Mouse (Mus musculus) adrenal gland (tissue): ENCODE data around the gene Gm12184.
"Not testable (repeated sequence)": the region's sequence is repeated elsewhere in the genome, so short reads cannot be mapped to it uniquely, and the experiment has no call there.

Experiments used
- intact Hi-C: fragments of 180-260 bp; cut with DNase I; formaldehyde crosslinking; loops from one replicate; pipeline ENCODE4 v1.15.1; 2025

The Gm12184 gene

GRCm38 (mm10) chr11:48851270-48851995 lies 25.0 kb upstream of the Gm12184 start:
- intact Hi-C loops = loop anchor here (10.0 kb wide), 1 partner anchor 393 kb away; the partner anchor contains the start of gene Mgat1

DNA sequence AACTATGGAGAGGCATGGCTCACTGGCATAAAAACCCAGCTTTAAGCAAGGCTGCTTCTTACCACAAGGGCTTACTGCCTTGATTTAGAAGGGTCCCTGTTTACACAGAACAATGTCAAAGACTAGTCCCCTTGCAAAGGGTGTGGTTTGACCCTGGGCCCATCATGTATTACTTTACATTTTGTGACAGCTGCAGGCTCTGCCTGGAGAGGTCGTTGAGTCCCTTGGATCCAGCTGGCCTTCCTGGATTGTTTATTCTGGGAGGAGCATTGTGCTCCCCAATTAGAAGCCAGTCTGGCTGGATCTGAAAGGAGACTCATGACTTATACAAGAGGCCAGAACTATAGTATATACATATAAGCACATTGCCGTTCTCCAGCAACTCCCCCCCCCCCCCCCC lies 23.8 kb upstream of the Gm12184 start:
- intact Hi-C loops = loop anchor here (10.0 kb wide), 1 partner anchor 395 kb away; the partner anchor contains the start of gene Mgat1

DNA sequence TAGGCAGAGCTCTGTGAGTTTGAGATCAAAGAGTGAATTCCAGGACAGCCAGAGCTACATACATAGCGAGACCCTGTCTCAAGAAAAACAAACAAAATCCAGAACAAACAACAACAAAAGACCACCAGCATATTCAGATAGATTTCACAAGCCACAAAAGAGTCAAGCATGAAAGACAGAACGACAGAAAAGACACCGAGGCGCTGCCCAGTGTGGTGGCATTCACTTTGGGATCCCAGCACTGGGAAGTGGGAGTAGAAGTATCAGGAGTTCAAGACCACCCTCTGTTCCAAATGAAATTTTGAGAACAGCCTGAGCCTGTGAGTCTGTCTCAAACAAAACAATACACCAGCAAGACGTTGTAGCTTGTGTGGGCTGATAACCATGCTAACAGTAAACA lies 20.4 kb upstream of the Gm12184 start:
- intact Hi-C loops = no loop called here

GRCm38 (mm10) chr11:48846362-48846761 lies 19.9 kb upstream of the Gm12184 start:
- intact Hi-C loops = not testable (repeated sequence)

GRCm38 (mm10) chr11:48845244-48845815 lies 18.9 kb upstream of the Gm12184 start:
- intact Hi-C loops = no loop called here

DNA sequence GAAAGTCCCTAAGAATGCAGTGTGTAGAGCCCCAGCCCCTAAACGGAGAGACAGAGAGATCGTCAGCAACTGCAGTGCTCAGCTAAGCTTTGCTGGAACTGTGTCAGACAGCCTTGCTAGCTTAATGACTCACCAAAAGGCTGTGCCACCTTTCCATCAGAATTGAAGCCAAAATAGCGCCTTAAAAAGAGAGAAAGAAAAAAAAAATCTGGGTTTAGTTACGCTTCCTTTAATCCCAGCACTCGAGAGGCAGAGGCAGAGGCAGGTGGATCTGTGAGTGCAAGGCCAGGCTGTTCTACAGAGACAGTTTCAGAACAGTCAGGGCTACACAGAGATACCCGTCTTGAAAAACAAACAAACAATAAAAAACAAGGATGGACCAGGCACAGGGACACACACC lies 17.9 kb upstream of the Gm12184 start:
- intact Hi-C loops = no loop called here

GRCm38 (mm10) chr11:48843202-48843601 lies 16.7 kb upstream of the Gm12184 start:
- intact Hi-C loops = no loop called here

DNA sequence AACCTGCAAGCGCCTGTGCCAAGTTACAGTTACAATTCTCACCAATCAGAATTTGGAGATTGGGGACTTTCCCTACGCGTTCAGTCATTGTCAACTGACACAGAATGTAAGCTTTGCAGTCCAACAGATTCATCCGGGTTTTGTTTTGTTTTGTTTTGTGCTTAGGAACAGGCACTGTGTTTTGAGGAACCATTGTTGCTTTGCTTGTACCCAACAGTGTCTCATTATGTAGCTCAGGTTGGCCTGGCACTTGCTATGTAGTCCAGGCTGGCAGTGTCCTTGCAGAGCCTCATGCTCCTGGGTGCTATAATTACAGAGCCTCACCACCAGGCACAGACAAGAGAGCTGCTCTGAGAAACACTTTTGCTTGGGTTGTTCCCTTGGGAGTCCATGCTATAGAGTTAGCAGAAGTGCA lies 15.9 kb upstream of the Gm12184 start:
- intact Hi-C loops = no loop called here

DNA sequence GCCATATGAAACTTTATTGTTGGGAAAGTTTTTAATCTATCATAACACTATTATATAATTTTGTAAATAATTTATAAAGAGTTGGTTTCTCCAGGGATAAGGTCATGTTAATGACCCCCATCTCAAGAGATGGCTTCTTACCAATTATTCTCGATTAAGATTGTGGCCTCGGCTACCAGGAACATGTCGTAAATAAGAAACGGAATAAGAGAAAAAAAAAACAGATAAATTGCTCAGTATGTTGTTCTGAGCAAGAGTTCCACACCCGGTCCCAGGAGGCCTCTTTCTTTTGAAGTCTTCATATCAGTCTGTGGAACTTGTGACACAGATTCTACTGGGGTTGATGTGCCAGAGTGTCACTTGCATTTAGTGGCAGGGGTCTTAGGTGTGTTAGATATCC lies 14.8 kb upstream of the Gm12184 start:
- intact Hi-C loops = no loop called here

GRCm38 (mm10) chr11:48840805-48841204 lies 14.3 kb upstream of the Gm12184 start:
- intact Hi-C loops = no loop called here

DNA sequence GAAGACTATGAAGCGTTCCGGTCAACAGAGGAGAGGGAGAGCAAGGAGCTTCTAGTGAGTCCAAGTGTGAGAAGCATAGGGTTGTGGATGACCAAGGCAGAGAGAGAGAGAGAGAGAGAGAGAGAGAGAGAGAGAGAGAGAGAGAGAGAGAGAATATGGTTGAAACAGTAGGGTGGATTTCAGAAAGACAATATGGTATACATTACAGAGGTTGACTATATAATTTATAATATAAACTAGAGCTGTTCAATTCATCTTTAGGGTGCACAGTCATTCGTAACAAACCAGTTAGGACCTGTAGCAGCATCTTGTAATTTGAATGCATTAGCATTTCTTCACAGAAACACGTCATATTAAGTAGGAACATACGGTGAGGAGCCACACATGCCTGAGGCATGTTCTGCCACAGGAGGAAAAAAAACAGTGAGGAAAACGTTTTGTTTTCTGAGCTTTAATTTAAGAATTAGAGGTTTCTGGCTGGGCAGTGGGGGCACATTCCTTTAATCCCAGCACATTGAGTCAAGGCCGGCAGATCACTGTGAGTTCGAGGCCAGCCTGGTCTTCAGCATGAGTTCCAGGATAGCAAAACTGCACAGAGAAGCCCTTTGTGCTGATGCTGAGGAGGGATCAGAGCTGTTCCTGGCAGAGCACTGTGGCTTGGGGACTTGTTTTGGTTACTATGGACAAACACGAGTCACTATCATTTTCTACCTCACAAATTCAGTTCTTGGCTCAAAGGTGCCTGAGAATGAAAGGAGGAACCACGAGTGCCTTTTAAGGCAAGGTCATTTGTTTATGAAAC lies 12.6 kb upstream of the Gm12184 start:
- intact Hi-C loops = no loop called here

GRCm38 (mm10) chr11:48838181-48838797 lies 11.8 kb upstream of the Gm12184 start:
- intact Hi-C loops = no loop called here

GRCm38 (mm10) chr11:48837310-48838180 lies 11.1 kb upstream of the Gm12184 start:
- intact Hi-C loops = no loop called here

- intact Hi-C loops = no loop called here
Measured at GRCm38 (mm10) chr11:48836990-48837309, 10.5 kb upstream of the Gm12184 start.

GRCm38 (mm10) chr11:48835923-48836322 lies 9.5 kb upstream of the Gm12184 start:
- intact Hi-C loops = loop anchor here (2.0 kb wide), 1 partner anchor 17 kb away; no protein-coding TSS in a partner anchor

- intact Hi-C loops = loop anchor here (1.0 to 2.0 kb wide), 2 partner anchors 15 to 22 kb away; no protein-coding TSS in a partner anchor
Measured at GRCm38 (mm10) chr11:48833731-48834639, 7.5 kb upstream of the Gm12184 start.

DNA sequence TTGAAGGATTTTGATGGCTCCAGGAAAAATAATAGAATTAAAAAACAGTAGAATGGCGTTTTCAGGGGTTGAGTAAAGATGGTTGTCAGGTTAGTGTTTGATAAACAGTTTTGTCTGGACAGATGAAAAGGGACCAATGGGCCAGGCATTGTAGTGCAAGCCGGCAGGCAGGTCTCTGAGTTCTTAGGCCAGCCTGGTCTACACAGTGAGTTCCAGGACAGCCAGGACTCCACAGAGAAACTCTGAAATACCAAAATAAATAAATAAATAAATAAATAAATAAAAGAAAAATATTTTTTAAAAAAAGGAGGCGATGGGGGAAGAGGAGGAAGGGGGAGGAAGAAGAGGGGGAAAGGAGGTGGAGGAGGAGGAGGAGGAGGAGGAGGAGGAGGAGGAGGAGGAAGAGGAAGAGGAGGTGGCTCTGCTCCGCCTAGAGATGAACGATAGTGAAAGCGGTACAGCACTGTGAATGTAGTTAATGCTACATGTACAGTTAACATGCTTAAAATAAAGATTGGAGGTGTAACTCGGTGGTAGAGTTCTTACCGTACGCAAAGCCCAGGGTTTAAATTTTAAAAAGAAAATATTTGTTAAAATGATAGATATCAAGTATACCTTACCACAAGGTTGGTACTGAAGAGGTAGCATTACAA lies 6.7 kb upstream of the Gm12184 start:
- intact Hi-C loops = no loop called here

- intact Hi-C loops = no loop called here
Measured at GRCm38 (mm10) chr11:48831273-48831672, 4.8 kb upstream of the Gm12184 start.

GRCm38 (mm10) chr11:48830279-48830678 lies 3.8 kb upstream of the Gm12184 start:
- intact Hi-C loops = no loop called here
